Comparison of ENCODE assay signal across 19 mouse cellular contexts in the genomic region with DNA sequence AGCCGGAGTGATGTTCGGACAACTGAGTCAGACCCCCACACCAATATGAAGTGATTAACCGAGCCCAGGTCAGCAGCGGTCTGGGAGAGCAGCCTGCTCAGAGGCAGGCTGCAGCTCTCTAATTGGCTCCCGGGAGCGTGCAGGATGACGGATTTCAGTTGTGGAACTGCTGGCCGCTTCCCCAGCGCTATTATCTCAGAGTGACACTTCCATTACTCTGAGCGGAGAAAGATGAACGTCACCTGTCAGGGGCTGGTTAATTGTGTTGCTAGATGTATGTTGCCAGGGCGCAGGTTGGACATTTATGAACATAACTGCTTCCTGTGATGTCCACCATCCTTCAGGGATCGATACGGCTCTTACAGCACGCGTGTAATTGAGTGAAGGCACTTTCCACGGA.
DNase-seq lines count a peak whose midpoint lies in the region; ATAC-seq and TF ChIP-seq lines count a peak whose summit lies in the region.
"Had no signal": no experiment of that assay in that cellular context is flagged by ENCODE, and none has a peak within 500 bp of the region (broad histone marks: within the 10 kb centered on the region; RNA-seq: fewer than 3 reads in every experiment).

No protein-coding gene starts in this region.

- ATAC-seq in lung, embryonic 15.5 days (ENCODE audit: borderline replicate concordance, extremely low read depth, low FRiP score, low TSS enrichment): peak; percentile 59; the same call in 1 of the 2 replicates
- ATAC-seq in forebrain, postnatal 0 days: no peak
- ATAC-seq in hindbrain, embryonic 15.5 days (ENCODE audit: low FRiP score, low read depth): peak; percentile 77
- ATAC-seq in neural tube, embryonic 14.5 days (ENCODE audit: low read depth): peak; percentile 46; the same call in 1 of the 2 replicates
- no peak for ATAC-seq in liver, embryonic 12.5 days
- no peak for ATAC-seq in liver, embryonic 11.5 days (replicated peaks; ENCODE audit: low FRiP score)
- ATAC-seq: CD4-positive, CD25-positive, alpha-beta regulatory T cell, adult 4 months had no signal

- H3K27ac ChIP-seq in lung, embryonic 15.5 days: no peak overlapping the region
- no peak overlapping the region for H3K27ac ChIP-seq in forebrain, postnatal 0 days (ENCODE audit: low read depth, low read length)
- H3K27ac ChIP-seq in hindbrain, embryonic 15.5 days (replicated peaks): peak overlapping the region; percentile 72
- 0 out of 2 replicates have a peak overlapping the region, but pooled peaks have one; percentile 18 for H3K27ac ChIP-seq in neural tube, embryonic 14.5 days (ENCODE audit: low read depth, low read length)
- no peak overlapping the region for H3K27ac ChIP-seq in liver, embryonic 12.5 days
- H3K27ac ChIP-seq in liver, embryonic 11.5 days (ENCODE audit: low read depth, low read length): no peak overlapping the region
- H3K27ac ChIP-seq: limb, embryonic 10.5 days; liver, embryonic 14.5 days had no signal

- WGBS in lung, embryonic 15.5 days: 59% methylated on average over 17 of the region's 17 CpGs
- 77% methylated on average over 17 of the region's 17 CpGs for WGBS in forebrain, postnatal 0 days
- 52% methylated on average over 17 of the region's 17 CpGs for WGBS in hindbrain, embryonic 15.5 days
- 64% methylated on average over 17 of the region's 17 CpGs for WGBS in neural tube, embryonic 14.5 days
- WGBS in liver, embryonic 12.5 days (ENCODE audit: insufficient replicate concordance): 73% methylated on average over 17 of the region's 17 CpGs
- WGBS in liver, embryonic 11.5 days: 72% methylated on average over 17 of the region's 17 CpGs

- no peak overlapping the region for H3K9ac ChIP-seq in lung, embryonic 15.5 days
- H3K9ac ChIP-seq in forebrain, postnatal 0 days: no peak overlapping the region
- H3K9ac ChIP-seq in hindbrain, embryonic 15.5 days: no peak overlapping the region
- H3K9ac ChIP-seq in neural tube, embryonic 14.5 days (replicated peaks; ENCODE audit: low read depth, low read length): no peak overlapping the region
- H3K9ac ChIP-seq in liver, embryonic 12.5 days: no peak overlapping the region
- H3K9ac ChIP-seq in liver, embryonic 11.5 days (ENCODE audit: low read depth, low read length): no peak overlapping the region
- H3K9ac ChIP-seq: liver, embryonic 14.5 days had no signal

- H3K36me3 ChIP-seq in lung, embryonic 15.5 days: no peaks in the 10 kb centered on the region
- H3K36me3 ChIP-seq in forebrain, postnatal 0 days (ENCODE audit: insufficient read depth): no peaks in the 10 kb centered on the region
- H3K36me3 ChIP-seq in hindbrain, embryonic 15.5 days: no peaks in the 10 kb centered on the region
- no peaks in the 10 kb centered on the region for H3K36me3 ChIP-seq in neural tube, embryonic 14.5 days (ENCODE audit: control insufficient read depth, insufficient read depth, low read length)
- H3K36me3 ChIP-seq in liver, embryonic 12.5 days: no peaks in the 10 kb centered on the region
- H3K36me3 ChIP-seq in liver, embryonic 11.5 days (ENCODE audit: control insufficient read depth, insufficient read depth, low read length): no peaks in the 10 kb centered on the region
- H3K36me3 ChIP-seq: limb, embryonic 10.5 days had no signal

- H3K4me2 ChIP-seq in lung, embryonic 15.5 days: peak overlapping the region; percentile 34
- H3K4me2 ChIP-seq in forebrain, postnatal 0 days (ENCODE audit: low read depth): peak overlapping the region; percentile 23; the same call in 1 of the 2 replicates
- peak overlapping the region; percentile 48 for H3K4me2 ChIP-seq in hindbrain, embryonic 15.5 days
- peak overlapping the region; percentile 31; the same call in 1 of the 2 replicates for H3K4me2 ChIP-seq in neural tube, embryonic 14.5 days (ENCODE audit: low read depth, low read length)
- H3K4me2 ChIP-seq in liver, embryonic 12.5 days: no peak overlapping the region
- no peak overlapping the region for H3K4me2 ChIP-seq in liver, embryonic 11.5 days
- H3K4me2 ChIP-seq: heart, embryonic 11.5 days had no signal

- H3K9me3 ChIP-seq in lung, embryonic 15.5 days: no peaks in the 10 kb centered on the region
- no peaks in the 10 kb centered on the region for H3K9me3 ChIP-seq in forebrain, postnatal 0 days (ENCODE audit: low read length)
- no peaks in the 10 kb centered on the region for H3K9me3 ChIP-seq in hindbrain, embryonic 15.5 days
- H3K9me3 ChIP-seq in neural tube, embryonic 14.5 days (ENCODE audit: control insufficient read depth, low read length): no peaks in the 10 kb centered on the region
- 0 out of 2 replicates have a peak, but pooled peaks cover 4% of the 10 kb centered on the region for H3K9me3 ChIP-seq in liver, embryonic 12.5 days (replicated peaks)
- no peaks in the 10 kb centered on the region for H3K9me3 ChIP-seq in liver, embryonic 11.5 days (ENCODE audit: control insufficient read depth, low read length)
- H3K9me3 ChIP-seq: limb, embryonic 10.5 days had no signal

- TF ChIP-seq CTCF in forebrain, postnatal 0 days (IDR thresholded peaks at IDR 0.05; ENCODE audit: low read depth): no peak

- no peaks in the 10 kb centered on the region for H3K27me3 ChIP-seq in lung, embryonic 15.5 days
- H3K27me3 ChIP-seq in forebrain, postnatal 0 days (ENCODE audit: insufficient read depth, low read length): no peaks in the 10 kb centered on the region
- no peaks in the 10 kb centered on the region for H3K27me3 ChIP-seq in hindbrain, embryonic 15.5 days
- H3K27me3 ChIP-seq in neural tube, embryonic 14.5 days (ENCODE audit: control insufficient read depth, insufficient read depth, low read length): no peaks in the 10 kb centered on the region
- no peaks in the 10 kb centered on the region for H3K27me3 ChIP-seq in liver, embryonic 12.5 days (replicated peaks)
- H3K27me3 ChIP-seq in liver, embryonic 11.5 days (replicated peaks; ENCODE audit: control insufficient read depth, insufficient read depth, low read length): no peaks in the 10 kb centered on the region

- H3K4me1 ChIP-seq in lung, embryonic 15.5 days: no peaks in the 10 kb centered on the region
- no peaks in the 10 kb centered on the region for H3K4me1 ChIP-seq in forebrain, postnatal 0 days (ENCODE audit: insufficient read depth)
- peaks cover 11% of the 10 kb centered on the region for H3K4me1 ChIP-seq in hindbrain, embryonic 15.5 days (replicated peaks)
- no peaks in the 10 kb centered on the region for H3K4me1 ChIP-seq in neural tube, embryonic 14.5 days (ENCODE audit: control insufficient read depth, insufficient read depth, low read length)
- H3K4me1 ChIP-seq in liver, embryonic 12.5 days: no peaks in the 10 kb centered on the region
- H3K4me1 ChIP-seq in liver, embryonic 11.5 days (replicated peaks; ENCODE audit: control insufficient read depth, insufficient read depth, low read length): no peaks in the 10 kb centered on the region

- no peak overlapping the region for H3K4me3 ChIP-seq in lung, embryonic 15.5 days
- H3K4me3 ChIP-seq in forebrain, postnatal 0 days (ENCODE audit: low read depth, low read length): no peak overlapping the region
- H3K4me3 ChIP-seq in hindbrain, embryonic 15.5 days: peak overlapping the region; percentile 18
- H3K4me3 ChIP-seq in neural tube, embryonic 14.5 days (ENCODE audit: low read depth, low read length): no peak overlapping the region
- H3K4me3 ChIP-seq in liver, embryonic 12.5 days: no peak overlapping the region
- no peak overlapping the region for H3K4me3 ChIP-seq in liver, embryonic 11.5 days (ENCODE audit: low read depth, low read length)
- H3K4me3 ChIP-seq: limb, embryonic 10.5 days had no signal

- DNase-seq in lung, postnatal 4 days: no peak
- DNase-seq in forebrain, postnatal 0 days: no peak
- no peak for DNase-seq in liver, embryonic 11.5 days (ENCODE audit: low spot score)
- DNase-seq: adrenal gland, postnatal 10 days; cerebellum, adult 9-10 months; gastrocnemius, postnatal 25 days; heart, postnatal 4 days; kidney, adult 8-10 months; kidney, postnatal 4 days; layer of hippocampus, postnatal 36 days; thymus, adult 2 months had no signal

Comparison
In these comparisons a context has a peak if more than half of its experiments do, and no peak if none do; other contexts are left out.
1. ATAC-seq: peak in lung, embryonic 15.5 days (single experiment), hindbrain, embryonic 15.5 days (single experiment) and neural tube, embryonic 14.5 days (single experiment); none in forebrain, postnatal 0 days (single experiment), liver, embryonic 12.5 days (single experiment) and liver, embryonic 11.5 days (single experiment).
2. H3K27ac ChIP-seq: peak in hindbrain, embryonic 15.5 days (single experiment) and neural tube, embryonic 14.5 days (single experiment); none in lung, embryonic 15.5 days (single experiment), forebrain, postnatal 0 days (single experiment), liver, embryonic 12.5 days (single experiment) and liver, embryonic 11.5 days (single experiment).
3. H3K4me2 ChIP-seq: peak in lung, embryonic 15.5 days (single experiment), forebrain, postnatal 0 days (single experiment), hindbrain, embryonic 15.5 days (single experiment) and neural tube, embryonic 14.5 days (single experiment); none in liver, embryonic 12.5 days (single experiment) and liver, embryonic 11.5 days (single experiment).